Mouse (Mus musculus) forebrain, postnatal 0 days (tissue): ENCODE measurements around the gene Cntln. TPM values are rescaled to one million over a fixed set of nuclear protein-coding genes. Genes with fewer than 3 reads are reported as not detected.
A peak's percentile ranks its signal among the peaks of the same experiment; 100 is the strongest.

Source experiments
- ATAC-seq: fragments of 200-750 bp; cut with Nextera tagmentation; 2 replicates; pipeline ENCODE4 v1.8.0; 2017; ENCODE audit warnings: mild to moderate bottlenecking, moderate library complexity
- DNase-seq: peaks from one replicate; pipeline ENCODE4 v3.0.0-alpha.2; 2015
- H3K27ac ChIP-seq: fragments of 300-500 bp; sonication (generic); 2 replicates; pipeline ENCODE4 v1.5.1; 2014; ENCODE audit warnings: low read depth, mild to moderate bottlenecking, antibody characterized with exemption, low read length, moderate library complexity, mixed read lengths
- H3K27me3 ChIP-seq: fragments of 300-500 bp; sonication (generic); 2 replicates; pipeline ENCODE4 v1.6.1; 2014; ENCODE audit warnings: mild to moderate bottlenecking, low read length, mixed read lengths; ENCODE audit not compliant: insufficient read depth
- H3K36me3 ChIP-seq: fragments of 300-500 bp; sonication (generic); 2 replicates; pipeline ENCODE4 v1.6.1; 2014; ENCODE audit warnings: mild to moderate bottlenecking, moderate library complexity; ENCODE audit not compliant: insufficient read depth
- H3K4me1 ChIP-seq: fragments of 300-500 bp; sonication (generic); 2 replicates; pipeline ENCODE4 v1.6.1; 2014; ENCODE audit warnings: antibody characterized with exemption; ENCODE audit not compliant: insufficient read depth
- H3K4me2 ChIP-seq: fragments of 300-500 bp; sonication (generic); 2 replicates; pipeline ENCODE4 v1.6.1; 2014; ENCODE audit warnings: low read depth, mild to moderate bottlenecking, moderate library complexity
- H3K4me3 ChIP-seq: fragments of 300-500 bp; sonication (generic); 2 replicates; pipeline ENCODE4 v1.5.1; 2014; ENCODE audit warnings: low read depth, low read length, mixed read lengths
- H3K9ac ChIP-seq: fragments of 300-500 bp; sonication (generic); 2 replicates; pipeline ENCODE4 v1.6.1; 2014; ENCODE audit warnings: mild to moderate bottlenecking
- H3K9me3 ChIP-seq: fragments of 300-500 bp; sonication (generic); 2 replicates; pipeline ENCODE4 v1.6.1; 2016; ENCODE audit warnings: low read length
- CTCF ChIP-seq: sonication (generic); IDR thresholded peaks from 2 replicates; pipeline ENCODE4 v1.5.1; 2016; ENCODE audit warnings: antibody characterized with exemption, control low read depth, low read depth
- whole genome bisulfite sequencing: fragments of 180-500 bp; shearing (Covaris S2); extraction: QIAGEN DNeasy Blood & Tissue Kit; methylation state at CpG from one replicate; pipeline ENCODE4 v1.1.7; 2014; 5-methylcytosine and 5-hydroxymethylcytosine counted together
- polyA plus RNA-seq: library from polyadenylated mRNA; unstranded; fragments of >200 nt; fragmentation: Nextera tagmentation; extraction: Ambion mirVana; gene quantifications from 2 replicates; pipeline ENCODE4 v1.2.1, GENCODE M21; 2015
- total RNA-seq: library from RNA; depleted of rRNA; stranded (reverse); fragments of >200 nt; gene quantifications from 2 replicates; pipeline ENCODE4 v1.2.3, GENCODE M21; 2014

Cntln gene
- total and polyA plus RNA-seq, 2 experiments from 2014 or later: 4.6 to 11.0 TPM

DNA sequence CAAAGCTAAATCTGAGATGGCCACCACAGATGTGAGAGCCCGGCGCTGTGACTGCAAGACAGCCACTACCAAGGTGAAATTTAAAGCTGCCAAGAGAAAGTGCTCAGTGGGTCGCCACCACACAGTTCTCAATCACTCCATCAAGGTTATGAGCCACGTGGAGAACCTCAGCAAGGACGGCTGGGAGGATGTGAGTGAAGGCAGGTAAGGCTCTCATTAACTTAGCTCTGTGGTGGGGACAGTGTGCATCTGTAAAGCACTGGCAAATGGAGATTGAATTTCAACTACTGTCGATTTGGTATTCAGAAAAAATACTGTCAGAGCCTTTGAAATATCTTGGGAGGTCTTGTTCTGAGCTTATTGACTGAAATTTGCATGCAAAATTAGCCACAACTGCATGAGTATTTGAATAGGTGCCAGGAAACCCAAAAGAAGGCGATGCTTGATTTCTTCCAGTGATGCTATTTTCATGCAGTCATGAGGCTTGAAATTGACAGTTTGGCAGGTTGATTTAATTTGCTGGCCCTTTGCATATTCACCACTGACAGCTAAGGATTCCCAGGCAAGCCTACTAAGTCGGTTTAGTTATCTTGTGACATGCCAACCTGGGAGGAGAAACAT is 165.9 kb downstream of the Cntln start:
- ATAC-seq (no peak; the same call in 1 of the 2 replicates), DNase-seq (peak; percentile 11)
- no peaks in the 10 kb centered on the region for H3K4me1 ChIP-seq
- no peaks in the 10 kb centered on the region for H3K27me3 ChIP-seq
- 41% methylated on average over 8 of the region's 8 CpGs for whole genome bisulfite sequencing
- H3K4me2 ChIP-seq: no peak overlapping the region
- no peak overlapping the region for H3K27ac ChIP-seq
- no peak overlapping the region for H3K4me3 ChIP-seq
- no peaks in the 10 kb centered on the region for H3K9me3 ChIP-seq
- TF ChIP-seq CTCF: no peak
- H3K36me3 ChIP-seq: no peaks in the 10 kb centered on the region
- H3K9ac ChIP-seq: no peak overlapping the region

DNA sequence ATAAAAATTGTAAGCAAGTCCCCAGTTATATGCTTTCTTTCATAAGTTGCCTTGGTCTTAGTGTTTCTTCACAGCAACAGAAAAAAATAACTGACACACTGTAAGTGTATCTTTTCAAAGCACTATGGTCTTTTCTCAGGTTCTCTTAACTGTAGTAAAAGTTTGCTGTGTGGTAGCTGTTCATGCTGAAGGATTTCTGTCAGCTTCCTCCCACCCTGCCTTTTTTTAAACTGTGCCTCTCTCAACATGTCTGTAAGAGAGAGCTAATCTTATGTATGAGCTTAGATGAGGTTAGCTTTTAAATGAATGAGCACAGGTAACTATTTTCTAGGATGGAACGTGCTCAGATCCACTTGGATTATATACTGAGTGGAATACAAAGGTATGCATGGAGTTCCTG is 170.5 kb downstream of the Cntln start:
- ATAC-seq: no peak

GRCm38 (mm10) chr4:85059598-85059997 is 175.5 kb downstream of the Cntln start:
- H3K9me3 ChIP-seq: no peaks in the 10 kb centered on the region
- no peak for DNase-seq
- H3K9ac ChIP-seq: no peak overlapping the region
- H3K27ac ChIP-seq: no peak overlapping the region
- H3K4me3 ChIP-seq: no peak overlapping the region
- no peaks in the 10 kb centered on the region for H3K27me3 ChIP-seq
- no peaks in the 10 kb centered on the region for H3K36me3 ChIP-seq
- no peaks in the 10 kb centered on the region for H3K4me1 ChIP-seq
- no peak overlapping the region for H3K4me2 ChIP-seq
- no peak for ATAC-seq
- WGBS: 97% methylated on average over 2 of the region's 2 CpGs
- no peak for TF ChIP-seq CTCF

More for the DNA sequence above, 170.5 kb downstream of the Cntln start:
- Histone ChIP-seq H3K4me2 (no peak overlapping the region), H3K27me3 (no peaks in the 10 kb centered on the region), H3K9me3 (no peaks in the 10 kb centered on the region), H3K4me1 (no peaks in the 10 kb centered on the region), H3K36me3 (no peaks in the 10 kb centered on the region), H3K4me3 (no peak overlapping the region), H3K27ac (no peak overlapping the region), H3K9ac (no peak overlapping the region)
- WGBS: 65% methylated on average over 1 of the region's 1 CpGs
- DNase-seq: no peak
- TF ChIP-seq CTCF: no peak

GRCm38 (mm10) chr4:85061676-85062075 is 177.6 kb downstream of the Cntln start:
- DNase-seq (no peak), ATAC-seq (no peak)
- Histone ChIP-seq H3K4me1 (no peaks in the 10 kb centered on the region), H3K27me3 (no peaks in the 10 kb centered on the region), H3K9me3 (no peaks in the 10 kb centered on the region), H3K4me3 (no peak overlapping the region), H3K4me2 (no peak overlapping the region), H3K9ac (no peak overlapping the region), H3K36me3 (no peaks in the 10 kb centered on the region), H3K27ac (no peak overlapping the region)
- no peak for TF ChIP-seq CTCF
- WGBS: 35% methylated on average over 2 of the region's 2 CpGs

GRCm38 (mm10) chr4:85096033-85096432 is 211.9 kb downstream of the Cntln start:
- WGBS: 50% methylated on average over 4 of the region's 4 CpGs
- ATAC-seq: no peak
- Histone ChIP-seq H3K4me3 (no peak overlapping the region), H3K27ac (no peak overlapping the region), H3K36me3 (no peaks in the 10 kb centered on the region), H3K4me2 (no peak overlapping the region), H3K9ac (no peak overlapping the region), H3K9me3 (no peaks in the 10 kb centered on the region), H3K27me3 (no peaks in the 10 kb centered on the region), H3K4me1 (no peaks in the 10 kb centered on the region)
- no peak for DNase-seq
- TF ChIP-seq CTCF: no peak

GRCm38 (mm10) chr4:85096682-85097081 is 212.6 kb downstream of the Cntln start:
- ATAC-seq (peak; percentile 70; the same call in 1 of the 2 replicates), DNase-seq (peak; percentile 83)
- H3K4me2 ChIP-seq: no peak overlapping the region
- no peaks in the 10 kb centered on the region for H3K36me3 ChIP-seq
- no peaks in the 10 kb centered on the region for H3K9me3 ChIP-seq
- H3K4me3 ChIP-seq: no peak overlapping the region
- WGBS: 13% methylated on average over 7 of the region's 7 CpGs
- H3K9ac ChIP-seq: no peak overlapping the region
- H3K27me3 ChIP-seq: no peaks in the 10 kb centered on the region
- no peak overlapping the region for H3K27ac ChIP-seq
- no peaks in the 10 kb centered on the region for H3K4me1 ChIP-seq
- peak; percentile 92 for TF ChIP-seq CTCF

GRCm38 (mm10) chr4:85102168-85102567 is 218.1 kb downstream of the Cntln start:
- no peak overlapping the region for H3K4me2 ChIP-seq
- H3K9me3 ChIP-seq: no peaks in the 10 kb centered on the region
- H3K27ac ChIP-seq: no peak overlapping the region
- no peaks in the 10 kb centered on the region for H3K4me1 ChIP-seq
- ATAC-seq (no peak), DNase-seq (no peak)
- H3K27me3 ChIP-seq: no peaks in the 10 kb centered on the region
- H3K9ac ChIP-seq: no peak overlapping the region
- TF ChIP-seq CTCF: no peak
- no peaks in the 10 kb centered on the region for H3K36me3 ChIP-seq
- WGBS: 92% methylated on average over 4 of the region's 4 CpGs
- H3K4me3 ChIP-seq: no peak overlapping the region

- ATAC-seq (no peak), DNase-seq (no peak)
- Histone ChIP-seq H3K27ac (no peak overlapping the region), H3K36me3 (no peaks in the 10 kb centered on the region), H3K4me3 (no peak overlapping the region), H3K4me2 (no peak overlapping the region), H3K27me3 (no peaks in the 10 kb centered on the region), H3K9ac (no peak overlapping the region), H3K4me1 (no peaks in the 10 kb centered on the region), H3K9me3 (no peaks in the 10 kb centered on the region)
- no peak for TF ChIP-seq CTCF
- WGBS: 77% methylated on average over 1 of the region's 1 CpGs
Measured at GRCm38 (mm10) chr4:85106416-85106815, 222.3 kb downstream of the Cntln start.
